Mouse (Mus musculus): ENCODE results near the gene Bche. TPM values are rescaled to one million over a fixed set of nuclear protein-coding genes. Genes with fewer than 3 reads are reported as not detected.

Bche gene
- 0.04 and 0.07 TPM in 2 replicates for polyA plus RNA-seq (2012; rRNA removed)

- 20% methylated on average over 10 of the region's 10 CpGs for WGBS
- TF ChIP-seq POLR2A (IDR thresholded peaks at IDR 0.05; ENCODE audit: low read depth, low read length) = no peak
- TF ChIP-seq CTCF (IDR thresholded peaks at IDR 0.05; ENCODE audit: extremely low read depth, insufficient read depth, insufficient read length, insufficient replicate concordance) = no peak
- Histone ChIP-seq H3K27ac (ENCODE audit: insufficient read depth, low read length) (no peak within 1 kb of the TSS), H3K36me3 (ENCODE audit: control insufficient read depth, insufficient read depth, low read length) (no peaks in the 10 kb centered on the region), H3K4me3 (ENCODE audit: extremely low read depth, insufficient read depth, insufficient read length) (no peak within 1 kb of the TSS), H3K27me3 (ENCODE audit: control insufficient read depth, insufficient read depth, low read length) (no peaks in the 10 kb centered on the region), H3K4me1 (ENCODE audit: control insufficient read depth, insufficient read depth, insufficient read length) (no peaks in the 10 kb centered on the region)
- DNase-seq (ENCODE audit: low read depth in 1 of 2, low spot score in 2 of 2) = no peak
Measured at GRCm38 (mm10) chr3:73708410-73708714, at the start of gene Bche. TSS of gene Bche (minus strand) at chr3:73708415.

- DNase-seq (ENCODE audit: low read depth in 1 of 2, low spot score in 2 of 2) = no peak
- H3K4me1 ChIP-seq (ENCODE audit: control insufficient read depth, insufficient read depth, insufficient read length) = no peaks in the 10 kb centered on the region
- H3K27me3 ChIP-seq (ENCODE audit: control insufficient read depth, insufficient read depth, low read length) = no peaks in the 10 kb centered on the region
- no peak overlapping the region for H3K4me3 ChIP-seq (ENCODE audit: extremely low read depth, insufficient read depth, insufficient read length)
- TF ChIP-seq CTCF (IDR thresholded peaks at IDR 0.05; ENCODE audit: extremely low read depth, insufficient read depth, insufficient read length, insufficient replicate concordance) (no peak), POLR2A (IDR thresholded peaks at IDR 0.05; ENCODE audit: low read depth, low read length) (no peak)
- no peaks in the 10 kb centered on the region for H3K36me3 ChIP-seq (ENCODE audit: control insufficient read depth, insufficient read depth, low read length)
- no peak overlapping the region for H3K27ac ChIP-seq (ENCODE audit: insufficient read depth, low read length)
Measured at GRCm38 (mm10) chr3:73741998-73742397, 33.8 kb upstream of the Bche start.

GRCm38 (mm10) chr3:73731677-73732076, 23.5 kb upstream of the Bche start:
- Histone ChIP-seq H3K36me3 (ENCODE audit: control insufficient read depth, insufficient read depth, low read length) (no peaks in the 10 kb centered on the region), H3K4me1 (ENCODE audit: control insufficient read depth, insufficient read depth, insufficient read length) (no peaks in the 10 kb centered on the region), H3K27me3 (ENCODE audit: control insufficient read depth, insufficient read depth, low read length) (no peaks in the 10 kb centered on the region), H3K27ac (ENCODE audit: insufficient read depth, low read length) (no peak overlapping the region), H3K4me3 (ENCODE audit: extremely low read depth, insufficient read depth, insufficient read length) (no peak overlapping the region)
- WGBS = 44% methylated on average over 2 of the region's 2 CpGs
- no peak for TF ChIP-seq CTCF (IDR thresholded peaks at IDR 0.05; ENCODE audit: extremely low read depth, insufficient read depth, insufficient read length, insufficient replicate concordance)
- TF ChIP-seq POLR2A (IDR thresholded peaks at IDR 0.05; ENCODE audit: low read depth, low read length) = no peak
- no peak for DNase-seq (ENCODE audit: low read depth in 1 of 2, low spot score in 2 of 2)

GRCm38 (mm10) chr3:73729511-73729910, 21.3 kb upstream of the Bche start:
- DNase-seq (ENCODE audit: low read depth in 1 of 2, low spot score in 2 of 2) = no peak
- H3K4me3 ChIP-seq (ENCODE audit: extremely low read depth, insufficient read depth, insufficient read length) = no peak overlapping the region
- 83% methylated on average over 5 of the region's 5 CpGs for WGBS

GRCm38 (mm10) chr3:73725711-73726110, 17.5 kb upstream of the Bche start:
- TF ChIP-seq CTCF (IDR thresholded peaks at IDR 0.05; ENCODE audit: extremely low read depth, insufficient read depth, insufficient read length, insufficient replicate concordance) (no peak), POLR2A (IDR thresholded peaks at IDR 0.05; ENCODE audit: low read depth, low read length) (no peak)
- no peak for DNase-seq (ENCODE audit: low read depth in 1 of 2, low spot score in 2 of 2)
- Histone ChIP-seq H3K4me1 (ENCODE audit: control insufficient read depth, insufficient read depth, insufficient read length) (no peaks in the 10 kb centered on the region), H3K27ac (ENCODE audit: insufficient read depth, low read length) (no peak overlapping the region), H3K4me3 (ENCODE audit: extremely low read depth, insufficient read depth, insufficient read length) (no peak overlapping the region), H3K36me3 (ENCODE audit: control insufficient read depth, insufficient read depth, low read length) (no peaks in the 10 kb centered on the region), H3K27me3 (ENCODE audit: control insufficient read depth, insufficient read depth, low read length) (no peaks in the 10 kb centered on the region)

More at GRCm38 (mm10) chr3:73729511-73729910, 21.3 kb upstream of the Bche start:
- Histone ChIP-seq H3K36me3 (ENCODE audit: control insufficient read depth, insufficient read depth, low read length) (no peaks in the 10 kb centered on the region), H3K27ac (ENCODE audit: insufficient read depth, low read length) (no peak overlapping the region), H3K27me3 (ENCODE audit: control insufficient read depth, insufficient read depth, low read length) (no peaks in the 10 kb centered on the region), H3K4me1 (ENCODE audit: control insufficient read depth, insufficient read depth, insufficient read length) (no peaks in the 10 kb centered on the region)
- TF ChIP-seq POLR2A (IDR thresholded peaks at IDR 0.05; ENCODE audit: low read depth, low read length) = no peak
- TF ChIP-seq CTCF (IDR thresholded peaks at IDR 0.05; ENCODE audit: extremely low read depth, insufficient read depth, insufficient read length, insufficient replicate concordance) = no peak

GRCm38 (mm10) chr3:73724869-73725268, 16.7 kb upstream of the Bche start:
- no peaks in the 10 kb centered on the region for H3K27me3 ChIP-seq (ENCODE audit: control insufficient read depth, insufficient read depth, low read length)
- TF ChIP-seq CTCF (IDR thresholded peaks at IDR 0.05; ENCODE audit: extremely low read depth, insufficient read depth, insufficient read length, insufficient replicate concordance) = no peak
- TF ChIP-seq POLR2A (IDR thresholded peaks at IDR 0.05; ENCODE audit: low read depth, low read length) = no peak
- 91% methylated on average over 1 of the region's 1 CpGs for WGBS
- H3K36me3 ChIP-seq (ENCODE audit: control insufficient read depth, insufficient read depth, low read length) = no peaks in the 10 kb centered on the region
- no peak for DNase-seq (ENCODE audit: low read depth in 1 of 2, low spot score in 2 of 2)
- no peak overlapping the region for H3K27ac ChIP-seq (ENCODE audit: insufficient read depth, low read length)
- no peaks in the 10 kb centered on the region for H3K4me1 ChIP-seq (ENCODE audit: control insufficient read depth, insufficient read depth, insufficient read length)
- no peak overlapping the region for H3K4me3 ChIP-seq (ENCODE audit: extremely low read depth, insufficient read depth, insufficient read length)

- Histone ChIP-seq H3K27me3 (ENCODE audit: control insufficient read depth, insufficient read depth, low read length) (no peaks in the 10 kb centered on the region), H3K27ac (ENCODE audit: insufficient read depth, low read length) (no peak overlapping the region), H3K4me3 (ENCODE audit: extremely low read depth, insufficient read depth, insufficient read length) (no peak overlapping the region), H3K36me3 (ENCODE audit: control insufficient read depth, insufficient read depth, low read length) (no peaks in the 10 kb centered on the region), H3K4me1 (ENCODE audit: control insufficient read depth, insufficient read depth, insufficient read length) (no peaks in the 10 kb centered on the region)
- TF ChIP-seq CTCF (IDR thresholded peaks at IDR 0.05; ENCODE audit: extremely low read depth, insufficient read depth, insufficient read length, insufficient replicate concordance) = no peak
- no peak for TF ChIP-seq POLR2A (IDR thresholded peaks at IDR 0.05; ENCODE audit: low read depth, low read length)
- WGBS = 94% methylated on average over 1 of the region's 1 CpGs
- no peak for DNase-seq (ENCODE audit: low read depth in 1 of 2, low spot score in 2 of 2)
Measured at GRCm38 (mm10) chr3:73717610-73718284, 9.5 kb upstream of the Bche start.

Data from spleen, adult 2 months (tissue).